Mouse (Mus musculus) yolk sac, embryonic 10.5 days (tissue): Measurements from ENCODE around the gene Tbc1d10b.
A peak's percentile ranks its signal among the peaks of the same experiment; 100 is the strongest.
"Not testable (repeated sequence)": the region's sequence is repeated elsewhere in the genome, so short reads cannot be mapped to it uniquely, and the experiment has no call there.

Experiments
- DNase-seq: peaks from one replicate; pipeline ENCODE4 v3.0.0-alpha.2; 2017; ENCODE audit warnings: low spot score

The Tbc1d10b gene

DNA sequence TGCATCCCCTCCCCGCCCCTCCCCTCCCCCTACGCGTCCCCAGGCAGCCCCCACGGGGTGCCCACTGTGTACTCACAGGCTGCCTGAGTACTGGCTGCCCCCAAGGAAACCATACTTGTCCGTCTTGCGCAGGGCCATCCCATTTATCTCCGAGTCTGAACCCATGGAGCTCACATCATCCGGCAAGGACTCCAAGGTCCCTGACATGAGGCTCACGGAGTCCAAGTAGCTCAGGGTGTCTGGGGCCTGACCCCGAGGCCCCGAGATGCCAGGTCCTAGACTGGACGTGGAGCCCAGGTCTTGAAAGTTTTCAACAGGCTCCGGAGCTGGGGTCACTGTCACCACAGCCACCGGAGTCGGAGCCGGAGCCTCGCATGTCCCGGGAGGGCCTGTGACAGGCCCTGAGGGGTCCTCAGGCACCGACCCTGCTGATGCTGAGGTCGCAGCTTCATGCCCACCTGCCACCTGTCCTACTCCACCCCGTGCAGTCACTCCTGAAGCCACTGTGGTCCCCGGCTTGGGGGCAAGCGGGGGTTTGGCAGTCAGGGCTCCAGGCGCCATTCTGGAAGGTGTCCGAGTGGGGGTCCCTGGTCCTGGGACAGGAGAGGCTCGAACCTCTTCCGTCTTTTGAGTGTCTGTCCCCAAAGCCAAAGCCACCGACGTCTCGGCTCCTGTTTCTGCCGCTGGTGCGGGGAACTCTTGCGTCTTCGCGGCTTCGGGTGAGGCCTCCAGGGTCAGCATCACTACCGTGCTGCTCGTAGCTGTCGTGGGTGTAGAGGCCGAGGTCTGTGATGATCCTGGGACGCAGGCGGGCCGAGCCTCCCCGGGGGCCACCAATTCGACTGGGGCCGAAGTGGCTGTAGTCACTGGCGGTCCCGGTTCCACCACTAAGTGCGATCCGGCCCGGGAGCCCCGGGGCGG is 634 bp downstream of the Tbc1d10b start:
- DNase-seq, result peak; percentile 25

DNA sequence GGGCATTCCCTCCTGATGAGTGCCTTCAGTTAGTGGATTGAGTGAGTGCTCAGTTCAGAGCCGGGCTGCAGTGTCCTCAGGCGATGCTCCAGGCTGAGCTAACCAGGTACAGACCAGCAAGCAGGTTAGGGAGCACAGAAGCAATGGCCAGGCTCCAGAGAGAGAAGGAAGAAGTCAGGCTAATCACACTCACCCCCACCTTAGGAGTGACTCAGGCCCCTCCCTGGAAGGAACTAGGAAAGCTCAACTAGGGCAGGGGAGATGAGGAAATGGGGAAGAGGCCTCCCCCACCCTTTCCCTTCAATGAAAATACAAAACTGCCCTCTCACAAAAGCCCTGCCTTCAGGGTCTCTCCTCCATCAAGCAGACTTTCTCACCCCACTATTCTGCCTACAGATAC is 1.7 kb downstream of the Tbc1d10b start:
- no peak for DNase-seq

DNA sequence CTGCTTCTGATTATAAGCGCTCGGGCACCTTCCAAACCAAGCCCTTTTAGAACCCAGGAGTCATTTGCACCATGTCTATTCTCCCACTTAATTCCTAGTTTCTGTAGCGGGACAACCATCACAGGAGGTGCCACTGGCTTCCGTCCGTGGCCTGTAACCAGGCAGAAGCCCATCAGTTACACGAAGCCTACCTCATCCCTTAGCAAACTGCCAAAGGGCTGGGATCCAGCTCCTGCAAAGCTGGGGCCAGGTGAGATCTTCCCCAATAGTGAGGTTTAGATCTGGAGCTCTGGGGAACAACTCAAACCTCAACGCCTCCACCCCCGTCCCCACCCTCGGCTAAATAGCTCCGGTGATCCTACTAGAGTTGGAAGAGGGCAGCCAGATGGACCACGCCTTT is 11.8 kb downstream of the Tbc1d10b start:
- DNase-seq, result no peak

DNA sequence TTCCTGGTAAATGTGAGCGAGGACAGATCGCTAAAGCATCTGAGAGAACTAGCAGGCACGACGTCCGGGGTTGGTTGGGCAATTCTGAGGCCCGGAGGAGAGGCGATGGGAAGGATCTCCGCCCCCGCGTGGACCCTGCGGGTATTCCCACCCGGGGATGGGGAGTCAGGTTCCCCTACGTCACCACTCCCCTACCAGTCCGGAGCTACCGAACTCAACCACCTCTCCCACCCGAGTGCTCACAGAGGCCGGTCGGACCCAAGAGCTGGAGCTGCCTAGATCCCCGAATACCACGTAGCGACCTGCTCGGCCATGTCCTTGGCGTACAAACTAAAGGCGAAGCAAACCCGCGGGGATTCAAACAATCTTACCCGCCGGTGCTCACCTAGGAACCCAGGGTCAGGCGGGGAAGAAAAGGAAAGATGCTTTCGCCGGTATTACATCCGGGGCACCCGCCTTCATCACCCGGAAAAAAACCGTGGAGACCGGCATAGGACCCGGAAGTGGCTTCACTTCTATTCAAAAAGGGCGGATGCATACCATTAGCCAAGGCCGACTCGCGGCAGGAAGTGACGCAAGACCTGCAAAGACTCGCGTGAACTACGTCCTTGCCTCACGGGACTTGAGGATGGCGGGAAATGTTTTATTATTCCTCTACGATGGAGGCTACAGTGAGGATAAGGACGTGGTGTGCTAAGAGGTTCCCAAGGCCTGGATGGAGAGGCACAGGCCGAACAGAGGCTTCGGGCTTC is 12.5 kb downstream of the Tbc1d10b start, which contains the start of gene Cd2bp2:
Gene Cd2bp2, minus strand, starts transcription at position 507 of the 752 bp plus-strand sequence.
- peak; percentile 97 for DNase-seq

DNA sequence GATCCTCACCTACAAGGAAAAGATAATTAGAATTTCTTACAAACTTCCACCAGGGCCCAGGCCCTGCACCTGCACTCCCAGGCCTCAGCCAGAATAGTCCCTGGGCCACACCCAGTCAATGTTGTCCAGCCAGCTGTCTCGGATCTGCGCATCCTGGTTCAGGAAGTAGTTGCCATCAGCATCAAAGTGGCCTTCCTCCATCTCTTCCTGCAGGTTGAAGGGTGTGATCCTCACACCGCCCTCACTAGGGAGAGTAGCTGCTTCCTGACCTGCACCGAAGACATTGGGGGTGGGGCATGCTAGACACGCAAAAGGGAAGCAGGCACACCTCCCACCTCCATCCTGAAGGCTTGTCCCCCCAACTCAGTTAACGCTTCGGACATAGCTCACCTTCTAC is 13.6 kb downstream of the Tbc1d10b start:
- no peak for DNase-seq

DNA sequence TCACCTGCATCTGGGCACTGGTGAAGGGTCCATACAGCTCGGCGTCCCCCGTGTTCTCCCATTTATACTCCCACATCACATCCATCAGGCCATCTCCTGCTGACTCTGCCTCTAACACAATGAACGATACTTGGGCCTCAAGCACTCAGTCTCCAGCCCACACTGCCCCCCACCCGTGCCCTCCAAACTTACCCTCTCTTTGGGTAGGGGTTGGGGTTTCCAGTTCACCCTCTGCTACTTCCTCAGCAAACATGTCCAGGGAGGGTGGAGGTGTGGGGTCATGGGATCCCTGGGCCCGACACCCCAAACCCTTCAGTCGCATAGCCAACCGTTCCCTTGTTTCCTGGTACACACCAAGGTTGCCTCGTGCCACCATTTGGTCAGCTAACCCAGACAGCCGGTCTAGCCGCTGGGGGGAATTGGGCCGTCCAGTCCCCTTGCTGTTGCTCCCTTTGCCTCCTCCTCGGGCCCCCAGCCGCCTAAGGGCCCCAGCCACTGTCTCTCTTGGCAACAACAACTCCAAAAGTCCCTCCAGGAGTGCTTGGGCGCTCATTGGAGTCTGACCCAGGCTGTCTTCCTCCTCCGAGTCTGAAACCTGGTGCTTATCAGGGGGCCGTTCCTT is 14.1 kb downstream of the Tbc1d10b start:
- DNase-seq, result no peak

DNA sequence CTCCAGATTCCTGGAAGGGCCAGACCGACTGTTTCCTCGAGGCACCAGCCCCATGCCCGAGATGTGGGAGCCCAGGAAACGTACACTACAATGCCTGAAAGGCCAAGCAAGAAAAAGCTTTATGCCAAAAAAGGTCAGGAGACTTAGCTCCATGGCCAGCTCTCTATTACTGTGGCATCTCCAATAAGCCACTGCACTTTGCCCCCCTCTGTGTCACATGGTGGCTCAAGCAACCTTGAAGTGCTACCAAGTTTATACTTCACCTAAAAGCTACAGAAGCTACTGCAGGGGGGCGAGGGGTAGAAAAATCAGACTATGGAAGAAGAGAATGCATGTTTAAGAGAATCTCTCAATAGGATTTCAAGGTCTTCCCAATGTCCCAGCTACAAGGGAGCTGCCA is 15.3 kb downstream of the Tbc1d10b start:
- DNase-seq, result peak; percentile 55

DNA sequence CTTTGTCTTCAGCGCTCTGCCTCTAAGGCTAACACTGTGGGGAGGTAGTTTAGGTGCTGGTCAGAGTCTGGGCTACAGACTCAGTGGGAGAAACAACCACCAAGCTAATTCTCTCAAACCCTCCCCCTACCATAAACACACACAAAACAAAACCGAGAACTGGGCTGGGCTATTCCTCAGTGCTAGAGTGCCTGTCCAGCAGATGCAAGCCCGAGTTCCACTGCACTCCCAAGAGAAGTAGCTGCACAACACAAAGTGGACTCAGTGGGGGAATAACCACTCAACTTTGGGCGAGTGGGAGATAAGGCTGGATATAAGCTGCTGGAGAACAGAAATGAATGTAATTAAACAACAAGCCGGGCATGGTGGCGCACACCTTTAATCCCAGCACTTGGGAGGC is 17.6 kb downstream of the Tbc1d10b start:
- DNase-seq, result no peak

DNA sequence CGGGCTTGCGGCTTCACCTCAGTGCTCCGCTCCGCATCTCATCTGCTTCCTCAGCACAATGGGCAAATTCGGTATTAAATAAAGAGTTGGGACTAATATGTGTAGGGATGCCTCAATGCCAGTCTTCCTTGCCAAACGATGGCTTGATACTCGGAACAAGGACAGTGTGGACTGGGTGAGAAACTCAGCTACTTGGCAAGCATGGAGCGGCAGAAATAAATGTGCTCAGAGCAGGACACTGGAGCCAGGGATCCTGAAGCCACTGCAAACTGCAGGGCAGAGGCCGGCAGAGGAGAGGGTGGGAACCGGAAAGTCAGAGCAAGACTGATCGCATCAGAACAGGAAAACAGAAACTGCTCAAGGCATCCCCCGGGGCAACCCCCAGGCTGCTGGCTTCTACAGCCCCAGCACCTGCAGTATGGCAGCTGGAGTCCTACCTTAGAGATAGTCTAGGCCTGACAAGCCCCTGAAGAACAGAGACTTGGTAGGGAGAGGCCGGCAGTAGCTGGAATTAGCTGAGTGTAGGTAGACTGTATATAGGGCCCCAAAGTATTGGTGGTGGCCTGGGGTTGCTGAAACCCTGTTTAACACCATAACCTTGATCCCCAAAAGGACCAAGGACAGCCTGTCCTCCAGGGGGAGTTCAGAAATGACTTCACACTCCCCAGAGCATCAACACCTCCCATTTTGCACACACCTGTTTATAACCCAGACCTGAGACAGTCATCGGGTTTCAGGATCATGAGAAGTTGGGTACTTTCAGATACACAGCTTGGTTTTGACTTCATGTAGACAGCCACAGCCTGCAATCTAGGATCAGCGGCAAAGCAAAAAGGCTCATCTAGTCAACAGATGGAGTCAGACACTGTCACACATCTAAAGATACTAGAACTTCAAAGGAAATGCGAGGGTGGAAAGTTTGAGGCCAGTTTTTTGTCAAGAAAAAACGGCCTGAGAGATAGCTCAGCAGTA is 19.7 kb downstream of the Tbc1d10b start:
- no peak for DNase-seq

DNA sequence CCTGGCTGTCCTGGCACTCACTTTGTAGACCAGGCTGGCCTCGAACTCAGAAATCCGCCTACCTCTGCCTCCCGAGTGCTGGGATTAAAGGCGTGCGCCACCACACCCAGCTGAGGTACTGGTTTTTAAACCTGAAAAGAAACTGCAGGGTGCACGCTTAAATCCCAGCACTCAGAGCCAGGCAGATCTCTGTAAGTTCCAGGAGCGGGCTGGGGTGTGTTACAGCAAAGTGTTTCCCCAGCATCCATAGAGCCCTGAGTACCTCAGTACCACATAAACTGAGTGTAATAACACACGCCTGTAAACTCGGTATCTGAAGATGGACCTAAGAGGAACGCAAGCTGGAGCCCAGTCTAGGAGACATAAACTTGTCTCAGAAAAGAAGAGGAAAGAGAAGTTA is 20.9 kb downstream of the Tbc1d10b start:
- DNase-seq, result no peak

DNA sequence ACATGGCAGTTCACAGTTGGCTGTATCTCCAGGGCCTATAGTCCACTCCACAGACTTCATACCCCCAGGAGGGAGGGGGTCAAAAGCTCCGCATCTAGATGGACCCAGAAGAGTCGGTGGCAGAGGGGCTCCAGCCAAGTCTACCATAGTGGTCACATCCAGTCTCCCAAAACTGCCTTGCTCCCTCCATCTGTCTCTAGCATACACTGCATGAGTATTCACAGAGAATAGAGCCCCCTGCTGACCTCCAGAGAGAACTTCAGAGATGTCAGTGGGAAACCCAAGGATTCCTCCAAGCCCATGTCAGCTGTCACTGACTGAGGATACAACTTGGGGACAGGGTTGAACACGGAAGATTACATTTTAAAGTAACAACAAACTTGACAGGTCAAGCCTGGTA is 22.7 kb downstream of the Tbc1d10b start:
- peak; percentile 50 for DNase-seq

DNA sequence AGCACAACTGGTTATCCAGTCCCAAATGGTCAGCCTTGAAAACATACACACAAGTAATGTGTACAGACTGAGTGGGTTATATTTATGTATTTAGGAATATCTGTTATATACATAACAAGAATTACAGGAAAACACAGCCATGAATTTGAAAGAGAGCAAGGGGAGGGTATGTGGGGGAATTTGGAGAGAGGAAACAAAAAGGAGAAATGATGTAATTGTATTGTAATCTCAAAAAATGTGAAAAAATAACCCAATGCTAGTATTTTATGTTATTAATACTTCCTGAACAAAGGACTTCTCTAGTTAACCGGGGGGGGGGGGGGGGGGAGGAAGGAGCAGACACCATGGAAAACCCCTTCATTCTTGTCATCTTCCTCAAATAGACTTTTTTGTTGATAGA is 23.5 kb downstream of the Tbc1d10b start:
- no peak for DNase-seq

DNA sequence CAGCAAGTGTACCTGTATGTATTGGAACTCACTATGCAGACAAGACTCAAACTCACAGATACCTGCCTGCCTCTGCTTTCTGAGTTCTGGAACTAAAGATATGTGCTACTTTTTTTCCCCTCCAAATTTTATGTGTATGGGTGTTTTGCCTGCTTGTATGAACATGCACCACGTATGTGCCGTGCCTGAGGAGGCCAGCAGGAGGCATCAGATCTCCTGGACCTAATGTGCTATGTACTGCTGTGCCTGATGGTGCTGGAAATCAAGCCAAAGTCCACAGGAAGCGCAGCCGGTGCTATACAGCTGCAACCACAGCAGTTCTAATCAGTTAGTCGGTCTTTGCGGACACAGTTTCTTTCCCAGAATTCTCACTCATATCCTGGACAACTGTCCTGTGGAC is 24.4 kb downstream of the Tbc1d10b start:
- DNase-seq, result peak; percentile 85

DNA sequence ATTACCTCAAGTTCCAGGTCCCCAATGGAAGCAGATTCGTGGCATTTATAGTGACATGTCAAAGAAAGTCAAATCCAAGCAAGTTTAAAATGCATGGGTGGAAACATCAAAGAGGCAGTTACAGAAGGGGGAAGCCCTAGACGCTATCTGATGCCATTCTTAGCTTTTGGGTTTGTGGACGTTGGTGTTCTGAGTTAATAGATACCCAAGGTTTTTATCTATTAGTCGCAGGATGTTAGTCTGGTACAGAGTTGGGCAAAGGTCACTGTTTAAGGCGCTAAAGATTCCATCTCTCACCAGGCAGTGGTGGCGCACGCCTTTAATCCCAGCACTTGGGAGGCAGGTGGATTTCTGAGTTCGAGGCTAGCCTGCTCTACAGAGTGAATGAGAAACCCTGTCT is 24.9 kb downstream of the Tbc1d10b start:
- peak; percentile 76 for DNase-seq

DNA sequence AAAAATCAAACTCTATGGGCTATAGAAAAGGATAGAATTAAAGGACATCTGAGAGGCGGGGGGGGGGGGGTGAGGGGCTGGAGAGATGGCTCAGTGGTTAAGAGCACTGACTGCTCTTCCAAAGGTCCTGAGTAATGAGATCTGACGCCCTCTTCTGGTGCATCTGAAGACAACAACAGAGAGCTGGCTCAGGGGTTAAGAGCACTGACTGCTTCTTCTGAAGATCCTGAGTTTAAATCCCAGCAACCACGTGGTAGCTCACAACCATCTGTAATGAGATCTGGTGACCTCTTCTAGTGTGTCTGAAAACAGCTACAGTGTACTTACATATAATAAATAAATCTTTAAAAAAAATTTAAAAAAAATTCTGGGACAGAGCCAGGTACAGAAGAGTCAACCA is 26.5 kb downstream of the Tbc1d10b start:
- not testable (repeated sequence) for DNase-seq

DNA sequence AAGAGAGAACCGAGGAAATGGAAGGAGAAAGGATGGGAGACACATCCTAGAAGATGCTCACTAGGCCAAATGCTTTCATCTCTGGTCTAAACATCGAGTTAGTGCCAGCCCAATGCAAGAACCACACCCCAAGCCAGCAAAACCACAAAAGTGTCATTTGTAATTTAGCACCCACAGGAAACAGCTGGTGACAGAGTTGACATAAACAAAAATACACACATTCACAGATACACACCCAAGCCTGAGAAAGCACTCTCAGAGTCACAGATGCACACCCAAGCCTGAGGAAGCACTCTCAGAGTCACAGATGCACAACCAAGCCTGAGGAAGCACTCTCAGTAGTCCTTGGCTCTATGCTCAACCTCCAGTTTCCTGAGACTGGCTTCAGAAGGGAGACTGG is 27.5 kb downstream of the Tbc1d10b start:
- no peak for DNase-seq

DNA sequence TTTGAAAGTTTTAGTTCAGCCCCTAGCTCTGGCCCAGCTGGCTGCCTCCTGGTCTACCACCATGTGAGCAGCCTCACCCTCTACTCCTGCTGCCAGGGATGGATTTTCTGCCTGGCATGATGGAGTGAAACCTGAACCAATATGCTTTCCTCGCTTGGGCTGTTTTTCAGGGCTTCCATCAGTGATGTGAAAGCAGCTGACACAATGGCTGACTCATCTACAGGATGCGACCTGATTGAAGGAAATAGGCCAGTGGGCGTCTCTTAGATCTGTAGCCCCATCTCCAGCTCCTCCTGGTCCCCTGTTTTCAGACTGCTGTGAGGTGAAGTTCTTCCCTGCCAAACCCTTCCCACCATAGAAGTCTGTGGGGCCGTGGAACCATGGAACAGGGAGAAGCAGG is 31.3 kb downstream of the Tbc1d10b start:
- no peak for DNase-seq

DNA sequence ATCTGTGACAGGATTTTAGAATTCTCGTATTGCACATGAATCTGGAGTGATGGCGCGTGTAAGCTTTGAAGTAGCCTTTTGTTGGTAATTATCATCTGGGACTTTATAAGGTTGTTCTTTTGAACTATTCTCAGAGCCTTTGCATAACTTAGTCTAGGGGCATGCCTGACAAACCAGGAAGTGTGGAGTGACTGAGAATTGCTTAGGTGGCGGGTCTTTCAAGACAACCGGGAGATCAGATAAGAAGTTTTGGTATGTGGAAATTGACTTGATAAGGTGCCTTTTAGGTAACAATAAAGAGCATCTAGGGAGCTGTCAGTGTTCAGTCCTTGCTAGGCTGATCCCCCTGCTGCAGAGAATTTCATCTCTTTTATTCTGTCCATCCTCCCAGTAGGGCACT is 41.8 kb downstream of the Tbc1d10b start:
- no peak for DNase-seq

DNA sequence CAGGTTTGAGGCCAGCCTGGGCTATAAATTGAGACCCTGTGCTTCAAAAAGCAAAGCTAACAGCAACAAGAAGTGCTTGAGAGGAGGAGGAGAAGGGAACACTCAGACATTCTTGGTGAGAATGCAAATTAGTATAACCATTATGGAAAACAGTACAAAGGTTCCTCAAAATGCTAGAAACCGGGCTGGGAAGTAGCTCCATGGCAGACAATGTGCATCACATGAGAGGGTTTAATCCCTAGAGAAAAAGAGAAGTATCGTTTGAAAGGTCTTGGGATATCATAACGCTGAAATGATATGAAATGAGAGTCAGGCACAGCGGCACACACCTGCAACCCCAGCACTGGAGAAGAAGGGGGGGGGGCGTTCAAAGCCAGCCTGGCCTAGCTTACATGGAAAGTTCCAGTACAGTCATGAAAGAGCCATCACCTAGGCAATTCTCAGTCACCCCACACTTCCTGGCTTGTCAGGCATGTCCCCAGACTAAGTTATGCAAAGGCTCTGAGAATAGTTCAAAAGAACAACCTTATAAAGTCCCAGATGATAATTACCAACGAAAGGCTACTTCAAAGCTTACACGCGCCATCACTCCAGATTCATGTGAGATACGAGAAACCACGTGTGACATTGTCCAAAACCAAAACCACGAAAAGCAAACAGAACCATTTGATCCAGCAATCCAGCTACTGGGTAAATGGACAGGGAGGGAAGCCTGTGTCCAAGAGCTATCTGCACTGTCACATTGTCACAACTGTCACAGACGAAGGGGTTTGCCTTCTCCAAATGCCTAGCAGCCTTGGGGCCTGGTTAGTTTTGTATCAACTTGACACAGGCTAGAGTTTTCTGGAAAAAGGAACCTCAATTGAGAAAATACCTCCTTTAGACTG is 42.4 kb downstream of the Tbc1d10b start:
- no peak for DNase-seq

DNA sequence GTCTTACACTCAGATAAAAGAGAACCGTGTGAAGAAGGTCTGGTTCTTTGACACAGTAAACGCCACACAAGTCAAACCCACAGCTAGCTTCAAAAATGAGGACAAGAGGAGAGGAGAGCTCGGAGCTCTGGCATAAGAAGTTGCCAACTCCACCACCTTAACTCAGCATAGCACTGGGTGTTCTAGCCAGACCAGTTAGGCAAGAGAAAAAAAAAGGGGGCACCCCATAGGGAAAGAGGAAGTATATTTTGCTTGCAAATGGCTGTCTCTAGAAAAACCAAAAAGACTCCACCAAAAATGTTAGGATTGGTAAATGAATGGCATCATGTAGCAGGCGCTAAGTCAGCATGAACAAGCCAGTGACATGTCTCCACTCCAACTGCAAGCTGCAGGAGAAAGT is 44.3 kb downstream of the Tbc1d10b start:
- no peak for DNase-seq

DNA sequence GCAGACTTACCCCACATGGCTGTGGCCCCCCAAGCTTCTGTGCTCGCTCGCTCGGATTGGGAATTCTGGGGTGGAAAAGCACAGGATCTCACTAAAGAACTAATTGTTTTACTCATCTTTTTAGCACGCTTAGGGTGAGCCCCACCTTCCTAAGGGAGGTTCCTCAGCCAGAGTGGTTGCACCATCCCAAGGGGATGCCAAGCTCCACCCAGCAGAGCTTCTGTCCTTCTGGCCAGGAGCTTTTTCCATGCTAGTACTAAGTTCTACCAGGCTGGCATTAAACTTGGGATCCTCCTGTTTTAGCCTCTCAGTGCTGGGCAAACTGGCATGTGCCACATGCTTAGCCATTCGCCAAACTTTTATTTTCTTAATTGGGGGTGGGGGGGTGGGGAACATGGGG is 45.7 kb downstream of the Tbc1d10b start:
- DNase-seq, result no peak
